9 mouse cellular contexts compared by ENCODE assay signal in genomic region chr13:45960311-45960965, GRCm38 (mm10). TPM values are rescaled to one million over a fixed set of nuclear protein-coding genes. Genes with fewer than 3 reads are reported as not detected.
A peak's percentile ranks its signal among the peaks of the same experiment; 100 is the strongest.
DNase-seq lines count a peak whose midpoint lies in the region; ATAC-seq and TF ChIP-seq lines count a peak whose summit lies in the region.
"Had no signal": no experiment of that assay in that cellular context is flagged by ENCODE, and none has a peak within 500 bp of the region (broad histone marks: within the 10 kb centered on the region; RNA-seq: fewer than 3 reads in every experiment).

No protein-coding gene starts in this region.

- no peak for TF ChIP-seq EP300 in stomach, postnatal 0 days (optimal IDR thresholded peaks at IDR 0.05)

- H3K9ac ChIP-seq in hindbrain, embryonic 14.5 days = no peak overlapping the region
- no peak overlapping the region for H3K9ac ChIP-seq in hindbrain, embryonic 11.5 days (ENCODE audit: low read depth, low read length)
- H3K9ac ChIP-seq in stomach, embryonic 16.5 days (ENCODE audit: low read length) = no peak overlapping the region
- no peak overlapping the region for H3K9ac ChIP-seq in stomach, postnatal 0 days (ENCODE audit: low read length)
- H3K9ac ChIP-seq: liver, embryonic 15.5 days had no signal

- H3K36me3 ChIP-seq in hindbrain, embryonic 14.5 days (replicated peaks; ENCODE audit: control insufficient read depth, insufficient read depth) = no peaks in the 10 kb centered on the region
- H3K36me3 ChIP-seq in hindbrain, embryonic 11.5 days (ENCODE audit: control insufficient read depth, insufficient read depth, low read length) = no peaks in the 10 kb centered on the region
- H3K36me3 ChIP-seq in stomach, embryonic 16.5 days (ENCODE audit: control insufficient read depth, insufficient read depth, low read length) = no peaks in the 10 kb centered on the region
- H3K36me3 ChIP-seq in stomach, postnatal 0 days (ENCODE audit: control insufficient read depth, insufficient read depth, low read length) = no peaks in the 10 kb centered on the region
- H3K36me3 ChIP-seq: liver, embryonic 15.5 days had no signal

- 49% methylated on average over 14 of the region's 14 CpGs for WGBS in hindbrain, embryonic 14.5 days
- WGBS in hindbrain, embryonic 11.5 days = 55% methylated on average over 14 of the region's 14 CpGs
- WGBS in stomach, embryonic 16.5 days = 54% methylated on average over 14 of the region's 14 CpGs
- WGBS in stomach, postnatal 0 days = 42% methylated on average over 14 of the region's 14 CpGs

- intact Hi-C loops in gastrocnemius, postnatal 14 days (cut with DNase I; ENCODE audit: low total_unique reads) = no loop called here

- no peak overlapping the region for H3K4me3 ChIP-seq in hindbrain, embryonic 14.5 days (replicated peaks; ENCODE audit: low read length)
- no peak overlapping the region for H3K4me3 ChIP-seq in hindbrain, embryonic 11.5 days (ENCODE audit: low read depth, low read length)
- H3K4me3 ChIP-seq in stomach, embryonic 16.5 days (replicated peaks; ENCODE audit: low read length) = no peak overlapping the region
- H3K4me3 ChIP-seq in stomach, postnatal 0 days (ENCODE audit: low read depth, low read length) = no peak overlapping the region
- H3K4me3 ChIP-seq: liver, embryonic 15.5 days had no signal

- 0 out of 2 replicates have a peak overlapping the region, but pooled peaks have one; percentile 20 for H3K27ac ChIP-seq in hindbrain, embryonic 14.5 days
- no peak overlapping the region for H3K27ac ChIP-seq in hindbrain, embryonic 11.5 days (ENCODE audit: low read depth, low read length)
- no peak overlapping the region for H3K27ac ChIP-seq in stomach, embryonic 16.5 days (ENCODE audit: low read length)
- H3K27ac ChIP-seq in stomach, postnatal 0 days (replicated peaks) = no peak overlapping the region
- H3K27ac ChIP-seq: liver, embryonic 15.5 days had no signal

- no peak for ATAC-seq in hindbrain, embryonic 14.5 days (ENCODE audit: low FRiP score)
- ATAC-seq in hindbrain, embryonic 11.5 days (ENCODE audit: low FRiP score) = no peak
- no peak for ATAC-seq in stomach, embryonic 16.5 days (ENCODE audit: insufficient read depth, low FRiP score)
- ATAC-seq in stomach, postnatal 0 days (ENCODE audit: low FRiP score, low TSS enrichment) = no peak

- peak; percentile 64 for DNase-seq in adrenal gland, adult 2 months
- no peak for DNase-seq in adrenal gland, adult 8-10 months
- DNase-seq in hindbrain, embryonic 14.5 days (ENCODE audit: low spot score) = no peak
- DNase-seq in hindbrain, embryonic 11.5 days (ENCODE audit: low spot score) = no peak
- DNase-seq in stomach, postnatal 0 days (ENCODE audit: low spot score) = no peak
- DNase-seq in urinary bladder, adult 18-20 months (ENCODE audit: low spot score in 2 of 2) = no peak
- no peak for DNase-seq in gastrocnemius, postnatal 14 days

- H3K9me3 ChIP-seq in hindbrain, embryonic 14.5 days (ENCODE audit: control insufficient read depth, low read length) = no peaks in the 10 kb centered on the region
- no peaks in the 10 kb centered on the region for H3K9me3 ChIP-seq in hindbrain, embryonic 11.5 days (ENCODE audit: control insufficient read depth, low read length)
- no peaks in the 10 kb centered on the region for H3K9me3 ChIP-seq in stomach, embryonic 16.5 days (replicated peaks; ENCODE audit: control insufficient read depth, low read length)
- H3K9me3 ChIP-seq in stomach, postnatal 0 days (ENCODE audit: control insufficient read depth, low read length) = no peaks in the 10 kb centered on the region
- H3K9me3 ChIP-seq: liver, embryonic 15.5 days had no signal

- H3K4me1 ChIP-seq in hindbrain, embryonic 14.5 days (replicated peaks; ENCODE audit: control insufficient read depth, insufficient read depth, low read length) = peaks cover 29% of the 10 kb centered on the region
- no peaks in the 10 kb centered on the region for H3K4me1 ChIP-seq in hindbrain, embryonic 11.5 days (replicated peaks; ENCODE audit: control insufficient read depth, insufficient read depth, low read length)
- H3K4me1 ChIP-seq in stomach, embryonic 16.5 days (ENCODE audit: control insufficient read depth, insufficient read depth, low read length) = peaks cover 28% of the 10 kb centered on the region
- H3K4me1 ChIP-seq in stomach, postnatal 0 days (replicated peaks; ENCODE audit: control insufficient read depth, insufficient read depth) = peaks cover 6% of the 10 kb centered on the region; the same call in 1 of the 2 replicates

- peak overlapping the region; percentile 91 for H3K4me2 ChIP-seq in hindbrain, embryonic 14.5 days (replicated peaks)
- H3K4me2 ChIP-seq in hindbrain, embryonic 11.5 days (replicated peaks; ENCODE audit: low read depth, low read length) = no peak overlapping the region
- H3K4me2 ChIP-seq in stomach, embryonic 16.5 days (ENCODE audit: low read depth, low read length) = peak overlapping the region; percentile 3; the same call in 1 of the 2 replicates
- H3K4me2 ChIP-seq in stomach, postnatal 0 days (replicated peaks; ENCODE audit: low read depth) = no peak overlapping the region
- H3K4me2 ChIP-seq: liver, embryonic 15.5 days had no signal

- no peaks in the 10 kb centered on the region for H3K27me3 ChIP-seq in hindbrain, embryonic 14.5 days (ENCODE audit: control insufficient read depth, insufficient read depth, low read length)
- no peaks in the 10 kb centered on the region for H3K27me3 ChIP-seq in hindbrain, embryonic 11.5 days (ENCODE audit: control insufficient read depth, insufficient read depth, low read length)
- no peaks in the 10 kb centered on the region for H3K27me3 ChIP-seq in stomach, embryonic 16.5 days (ENCODE audit: control insufficient read depth, insufficient read depth, low read length)
- H3K27me3 ChIP-seq in stomach, postnatal 0 days (ENCODE audit: control insufficient read depth, insufficient read depth, low read length) = no peaks in the 10 kb centered on the region

- no peak for TF ChIP-seq CTCF in stomach, postnatal 0 days (IDR thresholded peaks at IDR 0.05; ENCODE audit: low read depth)

RNA-seq across cellular contexts. Expression of gene Atxn1, which starts 4.4 kb away (rescaled TPM):
- total RNA-seq in adrenal gland, adult 2 months (2021) = 10 to 100 TPM; 42.0 to 43.5 TPM
- 21.1 and 27.3 TPM in 2 replicates for polyA plus RNA-seq in adrenal gland, adult 2 months (2012; rRNA removed)
- total RNA-seq in adrenal gland, adult 8-10 months (2022) = 10 to 100 TPM; 32.0 to 59.9 (median 48.1) TPM
- polyA plus RNA-seq in hindbrain, embryonic 14.5 days (2014; fragmentation: Nextera tagmentation; extraction: Ambion mirVana) = 5.4 and 8.1 TPM in 2 replicates
- 1.5 and 3.2 TPM in 2 replicates for polyA plus RNA-seq in hindbrain, embryonic 11.5 days (2014; fragmentation: Nextera tagmentation; extraction: Ambion mirVana)
- polyA plus RNA-seq in stomach, embryonic 16.5 days (2015; fragmentation: Nextera tagmentation; extraction: Ambion mirVana) = 7.8 and 8.0 TPM in 2 replicates
- polyA plus RNA-seq in stomach, postnatal 0 days (2015; fragmentation: Nextera tagmentation; extraction: Ambion mirVana) = 7.0 TPM in 2 replicates
- total RNA-seq in gastrocnemius, postnatal 14 days (2021) = 10 to 100 TPM; 23.5 to 23.8 TPM

Comparison
In these comparisons a context has a peak if more than half of its experiments do, and no peak if none do; other contexts are left out.
1. H3K4me2 ChIP-seq: peak in hindbrain, embryonic 14.5 days (single experiment) and stomach, embryonic 16.5 days (single experiment); none in hindbrain, embryonic 11.5 days (single experiment) and stomach, postnatal 0 days (single experiment).